Mouse (Mus musculus) cerebral cortex, adult 2 months (tissue): ENCODE data around the gene Fosl1.

Experiments
- WGBS: fragments of 180-500 bp; shearing (Covaris S2); methylation state at CpG from one replicate; pipeline ENCODE4 v1.1.7; 2018; 5-methylcytosine and 5-hydroxymethylcytosine counted together

Gene Fosl1

DNA sequence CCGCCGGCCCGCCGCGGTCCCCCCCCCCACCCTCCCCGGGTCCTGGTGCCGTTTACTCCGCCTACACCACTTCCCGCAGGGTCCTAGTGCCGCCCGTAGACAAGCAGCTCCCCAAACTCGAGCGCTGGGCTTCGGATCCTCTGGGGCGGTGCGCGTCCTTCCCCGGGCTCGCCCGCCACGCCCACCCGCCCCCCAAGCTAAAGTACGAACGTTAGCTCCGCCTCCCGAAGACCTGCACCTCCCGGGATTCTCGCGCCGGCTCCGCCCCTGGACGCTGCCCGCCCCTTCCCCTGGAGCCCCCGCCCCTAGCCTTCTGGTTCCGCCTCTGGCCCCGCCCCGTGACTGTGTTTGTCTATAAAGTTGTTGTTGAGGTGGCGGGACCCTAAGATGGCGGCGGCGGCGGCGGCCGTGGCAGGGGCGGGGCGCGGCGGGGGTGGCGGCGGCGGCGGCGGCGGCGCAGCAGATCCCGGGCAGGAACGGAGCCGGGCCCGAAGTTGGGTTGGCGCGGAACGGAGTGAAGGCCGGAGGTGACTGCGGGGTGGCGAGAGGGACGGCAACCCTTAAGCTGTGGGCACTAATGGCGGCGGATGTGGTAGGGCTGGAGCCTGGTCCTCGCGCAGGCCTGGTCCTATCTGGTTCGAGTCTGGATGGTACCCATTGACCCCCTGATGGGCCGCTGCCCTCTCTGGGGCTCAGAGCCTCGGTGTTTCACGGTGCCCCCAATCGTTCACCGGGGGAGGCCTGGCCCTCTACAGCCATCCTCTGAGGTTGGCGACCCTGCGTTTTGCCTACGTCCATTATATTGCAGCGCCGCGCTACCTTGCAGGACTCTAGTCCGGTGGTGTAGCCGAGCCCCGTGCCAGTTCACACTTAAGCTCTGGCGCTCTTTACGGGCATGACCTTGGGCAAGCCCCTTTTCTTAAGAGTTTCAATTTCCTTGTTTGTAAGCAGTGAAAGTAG is 22.3 kb upstream of the Fosl1 start, which contains the start of the genes Drap1 and AI837181:
TSS of gene Drap1 (minus strand) at position 198 of the 960 bp plus-strand sequence.
TSS of gene AI837181 (plus strand) at position 363 of the 960 bp plus-strand sequence.
- 1% methylated on average over 86 of the region's 87 CpGs for WGBS

GRCm38 (mm10) chr19:5425906-5426565 is 21.3 kb upstream of the Fosl1 start:
- WGBS, result 88% methylated on average over 18 of the region's 18 CpGs

DNA sequence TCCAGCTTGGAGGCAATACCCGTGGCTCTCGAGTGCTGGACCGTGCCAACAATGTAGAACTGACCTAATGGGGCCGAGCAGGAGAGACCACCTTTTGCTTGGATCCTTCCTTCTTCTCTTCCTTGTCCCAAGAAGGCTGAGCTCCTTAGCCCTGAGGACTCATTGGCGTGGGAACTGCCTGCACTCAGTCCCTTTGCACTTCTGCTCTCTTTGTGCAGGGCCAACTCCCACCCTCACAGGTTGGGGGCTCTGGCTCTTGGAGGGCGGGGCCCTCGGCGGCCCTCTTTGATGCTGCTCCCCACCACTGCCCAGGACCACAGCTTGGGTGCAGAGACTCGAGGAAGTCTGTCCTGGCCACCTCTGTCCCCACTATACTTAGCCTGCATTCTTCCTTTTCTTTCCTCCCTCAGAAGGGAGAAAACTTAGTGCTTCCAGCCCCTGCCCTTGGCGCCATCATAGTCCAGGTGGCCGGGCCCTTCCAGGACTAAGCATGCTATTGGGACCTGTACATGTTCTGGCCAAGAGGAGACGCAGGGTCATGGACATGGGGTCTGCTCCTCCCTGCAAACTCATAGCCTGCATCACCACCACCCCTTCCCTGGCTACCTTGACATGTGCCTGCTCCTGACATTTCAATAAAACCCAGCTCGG is 20.6 kb upstream of the Fosl1 start:
- WGBS, result 92% methylated on average over 13 of the region's 13 CpGs

GRCm38 (mm10) chr19:5428083-5428482 is 19.3 kb upstream of the Fosl1 start:
- WGBS, result 85% methylated on average over 2 of the region's 2 CpGs

- WGBS, result 80% methylated on average over 4 of the region's 4 CpGs
Observed at GRCm38 (mm10) chr19:5429219-5429618, 18.1 kb upstream of the Fosl1 start.

DNA sequence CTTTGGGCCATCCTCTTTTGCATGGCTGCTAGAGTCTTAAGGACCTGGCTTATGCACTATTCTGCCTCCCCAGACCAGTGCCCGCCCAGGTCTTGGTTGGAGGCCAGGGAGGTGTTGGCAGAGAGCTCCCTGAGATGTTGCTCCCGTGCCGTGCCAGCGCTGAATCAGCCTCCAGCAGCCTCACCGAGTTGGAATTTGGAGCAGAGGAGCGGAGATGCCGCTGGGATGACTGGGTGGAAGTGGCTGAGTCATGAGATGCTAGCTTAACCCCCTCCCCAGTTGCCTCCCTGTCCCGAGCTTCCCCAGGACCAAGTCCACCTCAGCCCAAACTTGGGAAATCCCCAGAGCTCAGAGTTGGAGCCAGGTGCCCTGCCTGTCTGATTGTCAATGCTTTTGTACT is 17.5 kb upstream of the Fosl1 start:
- WGBS, result 40% methylated on average over 8 of the region's 8 CpGs

DNA sequence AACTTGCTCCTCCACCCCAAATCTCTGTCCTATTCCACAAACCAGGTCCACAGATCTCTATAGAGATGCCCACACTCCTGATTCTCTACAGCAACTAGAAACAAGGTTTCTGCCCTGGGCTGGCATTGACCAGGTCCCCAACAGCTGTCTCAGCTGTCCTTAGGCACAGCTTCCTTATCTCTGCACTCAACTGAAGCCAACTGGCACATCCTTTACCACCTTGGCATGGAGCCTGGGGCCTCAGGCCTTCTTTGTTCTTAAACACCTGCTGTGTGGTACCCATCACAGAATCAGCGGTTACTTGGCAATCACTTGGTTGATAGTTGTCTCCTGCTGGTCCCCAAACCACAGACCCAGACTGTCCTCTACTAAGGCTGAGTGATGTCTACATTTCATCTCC is 16.9 kb upstream of the Fosl1 start:
- WGBS, result 65% methylated on average over 1 of the region's 1 CpGs

GRCm38 (mm10) chr19:5431911-5432464 is 15.4 kb upstream of the Fosl1 start:
- WGBS, result 83% methylated on average over 4 of the region's 4 CpGs

- WGBS, result 21% methylated on average over 16 of the region's 16 CpGs
Observed at GRCm38 (mm10) chr19:5432992-5433852, 14.1 kb upstream of the Fosl1 start.

DNA sequence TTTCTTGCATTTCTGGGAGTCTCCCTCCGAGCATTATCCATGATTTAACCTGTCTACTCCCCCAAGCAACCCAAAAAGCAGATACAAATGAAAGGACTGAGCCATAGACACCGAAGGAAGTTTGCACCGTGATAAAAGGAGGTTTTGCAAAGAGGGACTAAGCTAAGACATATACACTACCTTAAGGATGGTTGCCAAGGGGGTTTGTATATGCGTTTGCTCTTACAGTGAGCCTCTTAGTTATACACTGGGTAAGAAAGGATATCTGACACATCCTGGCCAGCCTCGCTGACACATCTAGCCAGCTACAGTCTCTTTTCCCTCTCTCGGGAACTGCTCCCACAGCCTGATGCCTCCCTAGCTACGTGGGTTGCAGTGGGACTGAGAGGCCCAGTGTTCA is 13.4 kb upstream of the Fosl1 start:
- WGBS, result 65% methylated on average over 7 of the region's 7 CpGs

DNA sequence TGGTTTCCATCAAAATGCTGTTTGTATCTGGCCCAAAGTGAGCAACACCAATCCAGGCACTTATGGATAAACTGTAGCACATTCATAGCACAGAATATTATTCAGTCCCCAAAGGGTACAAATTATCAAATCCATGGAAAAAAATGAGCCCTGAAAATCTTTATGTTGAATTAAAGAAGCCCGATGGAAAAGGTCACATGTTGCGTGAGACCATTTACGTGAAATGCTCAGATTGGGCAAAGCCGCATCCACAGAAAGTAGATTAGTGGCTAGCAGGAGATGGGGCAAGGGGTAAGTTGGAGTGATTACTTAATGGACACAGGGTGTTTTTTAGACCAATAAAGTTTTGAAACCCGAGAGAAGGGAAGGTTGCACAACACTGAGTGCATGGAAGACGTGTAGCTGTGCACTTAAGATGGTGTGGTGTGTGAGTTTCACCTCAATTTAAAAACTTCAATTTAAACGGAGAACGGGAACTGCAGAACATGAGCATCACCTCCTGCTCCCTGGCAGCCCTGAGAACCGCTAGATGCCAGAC is 2.9 kb upstream of the Fosl1 start:
- WGBS, result 77% methylated on average over 9 of the region's 9 CpGs

DNA sequence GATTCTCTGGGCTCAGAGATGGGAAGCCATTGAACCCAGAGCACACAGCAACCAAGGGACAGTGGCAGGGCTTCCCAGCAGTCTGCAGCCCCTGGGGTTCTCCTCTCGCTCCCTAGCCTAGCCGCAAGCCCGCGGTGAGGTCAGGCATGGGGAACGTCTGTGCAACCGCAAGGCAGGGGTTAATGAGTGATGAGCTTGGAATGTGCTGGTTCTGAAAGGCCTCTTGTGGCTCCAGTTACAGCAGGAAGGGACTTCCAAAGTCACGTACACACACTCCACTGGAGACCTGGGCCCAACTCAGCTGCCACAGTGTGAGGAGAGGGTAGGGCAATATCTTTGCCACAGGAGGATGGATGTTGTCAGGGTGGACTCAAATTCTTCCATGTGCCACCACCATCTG is 2.4 kb upstream of the Fosl1 start:
- whole genome bisulfite sequencing, result 55% methylated on average over 7 of the region's 7 CpGs

GRCm38 (mm10) chr19:5445747-5446146 is 1.6 kb upstream of the Fosl1 start:
- WGBS, result 95% methylated on average over 5 of the region's 5 CpGs

DNA sequence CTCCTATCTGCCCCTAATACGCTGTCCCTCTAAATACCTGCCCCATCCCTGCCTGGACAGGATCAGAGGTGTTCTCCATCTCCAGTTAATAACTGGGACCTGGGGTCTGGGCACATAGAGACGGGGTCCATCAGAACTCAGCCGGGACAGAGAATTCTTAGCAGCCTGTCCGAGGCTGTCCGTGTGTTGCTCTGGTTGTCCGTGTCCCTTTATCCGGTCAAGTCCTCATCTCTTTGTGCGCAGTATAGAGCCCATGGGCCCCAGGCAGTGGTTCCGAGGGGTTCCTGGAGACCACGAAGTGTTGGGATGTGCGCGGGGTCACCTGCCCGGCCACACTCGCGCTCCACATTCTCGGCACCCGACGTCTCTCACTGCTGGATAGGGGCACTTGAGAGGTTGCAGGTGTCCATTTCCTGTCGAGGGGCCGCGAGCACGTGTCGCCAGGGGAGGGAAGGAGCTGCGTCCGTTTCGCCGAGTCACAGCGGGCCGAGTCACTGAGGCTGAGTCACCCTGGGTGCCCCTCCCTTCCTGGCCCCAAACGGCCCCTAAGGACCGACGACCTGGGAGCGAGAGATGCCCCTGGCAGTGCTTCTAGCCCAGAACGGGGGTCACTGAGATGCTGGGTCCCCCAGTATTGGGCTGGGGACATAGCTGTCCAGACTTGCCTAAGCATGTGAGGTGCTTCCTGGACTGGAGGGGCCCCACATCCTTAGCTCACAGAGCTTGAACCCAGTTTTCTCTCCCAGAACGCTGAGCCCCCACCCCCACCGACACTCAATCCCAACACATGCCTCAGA is 1.2 kb downstream of the Fosl1 start:
- WGBS, result 7% methylated on average over 36 of the region's 36 CpGs

- WGBS, result 84% methylated on average over 3 of the region's 3 CpGs
Observed at GRCm38 (mm10) chr19:5449673-5450072, 2.3 kb downstream of the Fosl1 start.

- WGBS, result 51% methylated on average over 6 of the region's 6 CpGs
Observed at GRCm38 (mm10) chr19:5451766-5452165, 4.4 kb downstream of the Fosl1 start.

GRCm38 (mm10) chr19:5455037-5455436 is 7.7 kb downstream of the Fosl1 start:
- 54% methylated on average over 12 of the region's 12 CpGs for whole genome bisulfite sequencing

- 12% methylated on average over 8 of the region's 8 CpGs for WGBS
Observed at GRCm38 (mm10) chr19:5455568-5455967, 8.2 kb downstream of the Fosl1 start.

DNA sequence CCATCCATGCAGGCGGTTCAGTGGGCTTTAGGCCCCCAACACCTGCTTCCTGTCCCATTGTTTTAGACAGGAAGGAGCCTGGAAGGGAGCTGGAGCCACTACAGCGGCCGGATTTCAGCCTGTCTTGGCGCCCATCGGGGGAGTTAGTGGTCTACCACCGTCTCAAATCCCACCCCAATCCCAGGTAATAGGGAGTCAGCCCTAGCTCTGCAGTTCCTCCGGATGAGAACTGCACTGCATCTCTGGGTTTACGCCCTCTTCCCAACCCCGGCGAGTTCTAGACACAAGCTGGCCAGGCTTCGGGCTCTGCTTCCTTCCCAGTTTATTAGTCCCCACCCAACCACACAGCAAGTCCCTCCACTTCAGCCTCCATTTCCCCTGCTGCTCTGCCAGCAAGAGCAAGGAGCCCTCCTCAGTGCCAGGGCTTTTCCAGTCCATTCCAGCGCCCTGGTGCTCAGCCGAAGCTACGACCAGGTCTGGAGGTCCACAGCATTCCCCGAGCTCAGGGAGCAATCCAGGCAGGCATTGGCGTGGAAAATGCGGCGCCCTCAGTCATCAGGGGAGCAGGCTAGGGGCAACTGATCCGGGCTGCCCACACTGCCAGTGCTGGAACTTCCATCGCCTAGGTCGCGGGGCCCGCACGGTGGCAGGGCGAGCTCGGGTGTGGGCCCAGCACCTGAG is 9.0 kb downstream of the Fosl1 start:
- WGBS, result 2% methylated on average over 26 of the region's 26 CpGs
